Mouse (Mus musculus) right cerebral cortex, postnatal 10 days (tissue): ENCODE results near the gene Esyt2.

Source experiments
- DNase-seq, 2 experiments: peaks; one replicate each; pipeline ENCODE4 v3.0.0; 2021; ENCODE audit warnings: low spot score in 2 of 2

Esyt2 gene

DNA sequence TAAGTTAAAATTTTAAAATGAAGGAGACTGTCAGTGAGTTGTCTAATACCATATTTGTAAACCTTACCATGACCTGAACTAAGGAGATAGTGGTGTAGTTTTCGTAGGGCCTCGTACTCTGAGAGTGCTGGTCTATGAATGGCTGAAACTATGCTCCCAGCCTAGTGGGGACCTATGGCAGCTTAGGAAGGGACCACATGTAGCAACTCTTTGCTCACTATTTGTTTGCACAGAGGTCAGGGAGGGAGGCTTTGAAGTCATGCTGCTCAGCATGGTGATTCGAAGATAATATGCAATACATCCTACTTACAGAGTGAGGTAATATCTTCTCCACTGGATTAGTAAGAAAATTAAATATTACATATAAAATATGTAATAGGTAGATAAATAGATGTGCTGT lies 73.7 kb downstream of the Esyt2 start:
- DNase-seq = no peak

DNA sequence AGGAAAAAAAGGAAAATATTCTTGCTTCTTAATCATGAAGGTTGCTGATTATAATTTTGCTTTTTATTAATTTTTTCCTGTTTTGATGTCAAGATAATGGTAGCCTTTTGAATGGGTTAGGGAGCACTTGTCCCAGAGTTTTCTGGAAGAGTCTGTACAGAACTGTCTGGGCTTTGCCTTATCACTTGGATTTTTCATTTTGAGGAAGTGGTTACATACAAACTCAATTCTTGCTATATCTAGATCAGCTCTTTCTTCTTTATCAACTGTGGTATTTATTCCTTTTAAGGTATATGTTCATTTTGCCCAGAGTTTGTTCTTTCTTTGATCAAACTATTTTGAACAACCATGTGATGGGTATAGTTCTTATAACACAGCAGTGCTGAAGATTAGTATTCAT lies 81.1 kb downstream of the Esyt2 start:
- no peak for DNase-seq

DNA sequence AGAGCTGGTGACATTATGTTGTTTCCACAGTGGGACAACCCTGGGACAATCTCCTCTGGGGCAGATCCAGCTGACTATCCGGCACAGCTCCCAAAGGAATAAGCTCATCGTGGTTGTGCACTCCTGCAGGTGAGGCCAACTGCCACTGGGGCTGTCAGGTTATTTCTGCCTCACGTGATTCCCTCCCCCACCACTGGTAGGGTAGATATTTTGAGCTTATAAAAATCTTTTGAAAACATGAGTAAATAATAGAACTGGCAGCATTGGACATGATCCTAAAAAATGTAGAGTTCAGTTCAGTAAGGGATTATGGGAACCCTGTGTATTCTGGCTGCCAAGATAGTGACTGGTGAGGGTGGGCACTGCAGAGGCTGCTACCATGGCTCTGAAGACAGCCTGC lies 85.9 kb downstream of the Esyt2 start:
- no peak for DNase-seq

DNA sequence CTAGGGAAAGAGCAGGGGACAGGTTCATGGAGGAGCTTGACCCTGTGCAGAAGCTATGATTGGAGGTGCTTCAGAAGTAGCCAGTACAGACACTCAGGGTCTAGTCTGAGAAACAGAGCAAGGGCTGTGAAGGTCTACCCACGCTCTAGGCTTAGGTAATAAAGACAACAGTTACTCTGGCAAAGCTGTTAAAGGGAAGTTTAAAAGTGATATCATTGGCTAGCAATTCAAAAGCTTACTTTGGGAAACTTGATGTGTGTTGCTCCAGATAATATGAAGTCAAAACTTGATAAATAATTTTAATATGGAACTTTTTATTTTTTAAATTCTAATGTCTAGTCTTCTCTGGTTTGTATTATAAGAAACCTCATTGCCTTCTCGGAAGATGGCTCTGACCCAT lies 86.3 kb downstream of the Esyt2 start:
- no peak for DNase-seq

DNA sequence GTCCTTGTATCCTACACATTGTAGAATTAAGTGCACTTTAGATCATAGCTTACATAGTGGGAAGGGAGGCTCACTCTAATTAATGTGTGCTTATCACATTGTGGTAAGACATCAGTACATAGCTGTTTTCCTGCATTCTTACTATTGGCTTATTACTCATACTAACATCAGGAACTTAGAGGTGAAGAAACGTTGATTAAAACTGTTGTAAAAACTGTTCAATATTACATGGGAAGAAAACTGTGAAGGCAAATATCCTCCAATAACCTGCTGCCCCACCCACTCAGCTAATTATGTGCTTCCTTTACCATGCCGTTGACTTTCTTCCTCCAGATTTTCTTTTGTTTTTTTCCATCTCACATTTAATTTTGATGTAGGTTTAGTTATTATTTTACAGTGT lies 87.9 kb downstream of the Esyt2 start:
- no peak for DNase-seq

DNA sequence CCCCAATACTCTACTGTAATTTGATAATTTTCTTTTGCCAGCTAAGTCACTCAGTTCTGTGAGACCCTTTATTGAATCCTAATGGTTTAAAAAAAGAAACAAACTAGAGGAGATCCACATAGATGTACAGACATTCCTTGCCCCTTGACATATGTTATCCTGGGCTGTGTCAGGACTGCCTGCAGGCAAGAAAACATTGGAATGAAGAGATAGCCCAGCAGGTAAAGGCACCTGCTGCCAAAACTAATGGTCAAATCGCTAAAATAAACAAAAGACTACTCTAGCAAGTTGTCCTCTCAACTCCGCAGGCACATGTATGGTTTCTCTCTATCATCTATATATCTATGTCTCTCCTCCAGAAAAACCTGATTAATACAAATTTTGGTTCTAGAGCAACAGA lies 102.1 kb downstream of the Esyt2 start:
- no peak for DNase-seq

DNA sequence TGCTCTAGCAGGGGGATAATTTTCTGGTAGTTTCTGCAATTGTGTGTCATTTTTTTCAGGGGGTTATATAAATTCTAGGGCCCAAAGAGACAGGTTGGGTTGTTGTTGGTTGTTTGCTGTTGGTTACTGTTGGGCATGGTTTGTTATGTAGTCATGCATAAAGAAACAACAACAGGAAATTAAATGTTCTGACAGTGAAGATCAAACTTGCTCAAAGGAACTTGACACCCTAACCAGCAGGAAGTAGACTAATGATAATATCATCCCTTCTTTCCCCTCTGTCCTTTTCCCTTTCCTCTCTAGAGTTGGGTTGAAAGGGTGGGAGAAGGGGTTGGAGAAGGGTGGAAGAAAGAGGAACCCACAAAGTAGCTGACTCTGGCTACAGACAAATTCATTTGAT lies 103.0 kb downstream of the Esyt2 start:
- no peak for DNase-seq

DNA sequence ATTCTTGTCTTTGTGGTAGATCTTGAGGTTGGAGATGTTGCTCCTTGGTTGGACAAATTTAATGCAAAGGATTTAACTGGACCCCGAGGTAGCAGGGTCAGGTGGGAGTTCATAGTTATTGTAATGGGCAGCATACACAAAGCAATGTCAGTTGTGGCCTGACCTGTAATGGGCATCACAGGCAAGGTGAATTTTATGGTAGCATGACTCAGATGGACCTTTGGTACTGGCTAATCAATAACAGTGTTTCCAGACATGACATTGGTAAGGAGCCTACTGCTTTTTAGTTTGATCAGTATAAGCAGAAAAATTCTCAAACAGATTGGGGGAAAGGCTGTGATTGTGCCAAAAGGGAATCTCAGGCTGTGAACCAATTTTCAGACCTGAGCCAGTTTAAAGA lies 105.8 kb downstream of the Esyt2 start:
- DNase-seq = no peak

DNA sequence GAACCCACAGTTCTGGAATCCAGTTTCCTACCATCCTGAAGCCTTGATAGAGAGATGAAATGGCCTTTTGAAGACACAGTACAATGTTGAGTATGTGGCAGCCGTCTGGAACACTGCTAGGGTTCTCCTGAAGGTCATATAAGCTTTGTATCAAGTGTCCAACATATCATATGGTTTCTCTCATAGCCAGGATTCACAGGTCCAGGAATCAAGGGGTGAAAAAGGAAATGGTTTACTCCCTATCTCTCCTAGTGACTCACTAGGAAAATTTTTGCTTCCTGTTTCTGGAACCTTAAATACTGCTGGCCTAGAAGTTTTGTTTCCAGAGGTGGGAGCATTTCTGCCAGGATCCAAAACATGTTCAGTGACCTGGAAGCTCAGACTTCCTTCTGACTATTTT lies 108.9 kb downstream of the Esyt2 start:
- no peak for DNase-seq

DNA sequence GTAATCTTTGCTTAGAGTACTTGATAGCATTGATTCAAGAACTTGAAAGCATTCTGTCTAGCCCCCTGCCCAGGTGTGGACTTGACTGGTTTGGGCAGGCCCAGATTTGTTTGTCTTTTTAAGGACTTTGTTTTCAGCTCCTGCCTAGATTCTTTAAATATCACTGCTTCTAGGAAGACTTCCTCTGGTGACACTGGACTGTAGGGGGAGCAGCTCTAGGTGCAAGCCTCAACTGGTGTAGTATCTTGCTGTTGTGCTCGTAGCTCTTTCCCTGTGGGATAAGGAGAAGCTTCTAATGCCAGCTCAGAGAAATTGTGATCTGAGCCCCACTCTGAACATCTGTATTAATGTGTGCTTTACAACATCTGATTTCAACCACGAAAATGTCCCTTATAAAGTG lies 113.3 kb downstream of the Esyt2 start:
- DNase-seq = no peak

DNA sequence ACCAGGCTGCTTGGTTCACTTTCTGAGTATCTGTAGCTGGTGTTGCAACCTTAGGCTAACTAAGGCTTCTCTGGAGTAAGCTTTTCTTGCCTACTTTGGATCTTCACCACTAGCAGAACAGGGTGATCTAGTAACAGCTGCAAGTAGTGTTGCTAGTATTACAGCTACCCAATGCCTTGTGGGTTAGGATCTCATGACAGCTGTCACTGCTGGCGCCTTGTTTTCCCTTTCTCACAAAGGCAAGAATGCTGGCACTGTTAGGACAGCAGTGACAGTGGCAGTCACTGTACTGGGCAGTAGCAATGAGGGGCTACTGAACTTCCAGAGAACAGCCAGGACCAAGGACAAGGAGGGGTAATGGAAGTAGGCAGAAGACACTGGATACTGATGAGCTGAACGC lies 114.3 kb downstream of the Esyt2 start:
- no peak for DNase-seq

DNA sequence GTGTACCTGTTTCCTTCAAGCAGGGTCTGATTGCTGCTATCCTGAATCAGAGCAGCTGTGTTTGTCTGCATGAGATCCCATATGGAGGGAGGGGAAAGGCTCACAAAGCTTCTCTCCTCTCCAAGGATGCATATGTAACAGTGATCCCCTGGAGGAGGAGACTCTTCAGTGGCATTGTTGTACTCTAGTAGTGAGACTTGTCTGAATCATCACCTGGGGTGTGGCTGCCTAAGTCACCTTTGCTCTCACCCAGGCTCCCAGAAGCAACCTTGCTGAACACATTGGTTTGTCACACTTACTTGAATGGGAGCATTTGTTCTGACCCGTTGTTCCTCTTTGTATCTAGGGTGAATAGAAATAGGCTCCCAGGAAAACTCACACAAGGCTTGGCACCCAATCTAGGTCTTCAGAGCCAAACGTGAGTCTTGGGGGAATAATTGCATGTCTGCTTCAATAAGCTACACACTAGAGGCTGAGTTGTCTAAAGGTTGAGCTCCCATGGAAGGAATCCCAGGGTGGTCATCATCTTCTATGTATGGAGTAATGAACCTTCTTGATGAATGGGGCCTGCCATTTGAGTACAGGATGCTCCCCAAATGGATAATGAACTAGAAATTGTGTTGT lies 115.2 kb downstream of the Esyt2 start:
- no peak for DNase-seq

DNA sequence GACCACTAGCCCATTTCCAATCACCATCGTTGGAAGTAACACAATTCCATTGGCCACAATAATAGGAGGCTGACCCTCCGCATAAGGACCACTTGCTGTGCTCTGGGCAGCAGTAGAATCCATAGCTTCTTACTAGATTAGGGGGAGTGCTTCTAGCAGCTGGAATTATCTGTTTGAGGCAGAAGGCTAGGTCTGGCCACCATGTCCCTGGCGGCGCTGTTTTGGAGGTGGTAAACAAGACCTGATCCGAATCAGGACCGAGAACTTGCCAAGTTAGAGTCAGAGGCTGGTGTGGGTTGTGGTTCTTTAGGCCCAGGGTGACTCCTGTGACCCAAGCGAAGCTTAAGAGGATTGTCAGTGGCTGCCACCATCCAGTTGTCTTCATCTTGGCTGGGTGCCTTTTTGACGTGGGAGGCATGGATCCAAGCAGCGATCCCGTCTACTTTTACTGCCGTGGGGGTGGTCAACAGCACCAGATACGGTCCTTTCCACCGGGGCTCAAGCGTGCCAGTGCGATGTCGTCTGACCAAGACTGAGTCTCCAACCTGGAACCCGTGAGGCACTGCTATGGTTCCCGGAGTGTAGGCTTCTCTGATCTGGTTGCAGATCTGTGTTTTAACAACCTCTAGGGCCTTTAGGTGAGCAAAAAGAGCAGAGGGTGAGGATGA lies 123.2 kb downstream of the Esyt2 start:
- DNase-seq = peak; percentile 40 to 49

DNA sequence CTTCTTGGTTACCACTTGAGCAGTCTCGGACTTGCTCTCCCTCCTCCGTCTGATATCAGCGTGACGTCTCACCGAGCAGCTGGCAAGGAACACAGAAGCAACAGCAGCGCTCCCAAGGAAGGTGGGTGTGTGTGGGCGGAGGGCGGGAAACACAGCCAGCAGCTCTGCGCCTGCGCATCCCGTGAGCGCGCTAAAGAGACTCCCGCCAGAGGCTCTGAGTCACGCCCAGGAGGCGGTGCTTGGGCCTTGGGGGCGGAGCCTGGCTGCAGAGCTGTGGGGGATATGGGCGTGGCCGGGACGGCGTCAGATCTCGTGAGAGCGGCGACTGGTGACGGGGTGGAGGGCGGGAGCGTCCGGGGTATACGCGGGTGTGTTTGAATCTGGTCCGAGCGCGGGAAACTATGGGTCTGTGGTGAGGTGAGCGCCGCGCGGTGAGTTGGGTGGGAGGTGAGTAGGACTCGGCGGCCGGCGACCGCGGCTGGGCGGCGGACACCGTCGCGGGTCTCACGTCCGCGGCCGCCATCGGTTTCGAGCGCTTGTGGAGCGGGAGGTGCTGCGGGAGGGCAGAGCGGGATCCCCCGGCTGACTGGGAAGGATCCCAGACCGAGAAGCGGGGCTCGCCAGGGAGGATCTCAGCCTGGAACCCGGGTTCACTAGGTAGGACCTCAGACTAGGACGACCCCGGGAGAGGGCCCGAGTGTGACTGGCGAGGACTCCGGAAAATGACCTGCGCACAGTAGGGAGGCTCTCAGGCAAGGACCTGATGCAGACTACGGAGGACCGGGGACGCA lies 124.2 kb downstream of the Esyt2 start, which contains the start of gene Ncapg2:
Gene Ncapg2 (plus strand): TSS at position 358 of the 791 bp plus-strand sequence.
- DNase-seq = peak; percentile 99

DNA sequence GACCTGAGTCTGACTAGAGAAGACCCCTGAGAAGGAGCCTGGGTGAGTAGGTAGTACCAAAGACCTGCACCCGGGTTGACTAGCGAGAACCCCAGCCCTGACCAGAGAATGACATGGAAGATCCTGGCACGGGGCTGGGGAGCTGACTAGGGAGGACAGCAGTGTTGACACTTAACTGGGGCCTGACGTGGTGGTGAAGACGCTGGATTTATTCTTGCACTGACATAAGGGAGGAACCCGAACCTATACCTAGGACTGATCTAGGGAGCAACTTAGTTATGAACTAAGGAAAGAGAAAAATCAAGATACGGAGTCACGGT lies 124.8 kb downstream of the Esyt2 start:
- no peak for DNase-seq

DNA sequence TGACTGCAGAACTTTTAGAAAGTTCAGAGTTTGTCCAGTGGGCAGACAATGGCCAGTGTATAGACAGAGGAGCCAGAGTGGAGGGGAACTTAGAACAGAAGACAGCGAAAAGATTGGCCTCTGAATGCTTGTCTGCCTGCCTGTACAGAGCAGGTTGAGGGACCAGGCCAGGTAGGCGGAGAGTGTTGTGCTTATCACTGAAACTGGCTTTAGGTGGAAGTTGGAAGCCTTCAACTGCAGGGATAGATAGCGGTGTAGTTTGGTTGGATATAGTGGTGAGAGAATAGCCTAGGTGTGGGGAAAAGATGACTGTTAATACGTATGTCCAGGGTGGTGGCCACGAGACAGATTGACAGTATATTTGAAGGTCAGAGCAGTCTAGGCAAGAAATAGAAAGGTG lies 126.9 kb downstream of the Esyt2 start:
- DNase-seq = no peak

DNA sequence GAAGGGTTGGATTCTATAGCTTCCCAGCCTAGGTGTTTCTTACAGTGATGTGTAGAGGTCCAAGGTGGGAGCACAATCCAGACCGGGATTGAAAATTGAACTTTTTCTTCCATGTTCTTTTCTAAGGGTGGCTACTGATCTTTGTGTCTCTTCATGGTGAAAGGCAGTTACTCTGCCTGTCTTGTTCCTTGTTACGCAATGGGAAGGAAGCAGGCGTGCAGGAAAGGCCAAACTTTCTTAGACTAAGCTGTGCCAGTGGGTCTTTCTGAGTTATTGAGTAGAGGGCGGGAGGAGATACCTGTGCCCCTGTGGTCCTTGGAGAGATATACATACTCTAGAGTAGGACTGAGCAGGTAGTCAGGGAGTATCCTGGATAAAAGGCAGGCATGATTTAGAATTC lies 133.9 kb downstream of the Esyt2 start:
- no peak for DNase-seq

DNA sequence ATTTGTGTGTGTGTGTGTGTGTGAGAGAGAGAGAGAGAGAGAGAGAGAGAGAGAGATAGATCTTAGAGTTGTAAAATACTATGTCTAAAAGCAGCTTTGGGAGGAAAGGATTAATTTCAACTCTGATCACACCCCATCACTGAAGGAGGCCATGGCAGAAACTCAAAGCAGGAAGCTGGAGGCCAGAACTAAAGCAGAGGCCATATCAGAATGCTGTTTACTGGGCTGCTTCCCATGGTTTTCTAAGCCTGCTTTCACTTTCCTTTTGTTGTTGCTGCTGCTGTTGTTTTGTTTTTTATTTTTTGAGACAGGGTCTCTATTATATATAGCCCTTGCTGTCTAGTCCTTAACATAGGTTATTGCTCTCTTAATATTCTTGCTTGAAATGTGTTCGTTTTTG lies 135.5 kb downstream of the Esyt2 start:
- DNase-seq = no peak

DNA sequence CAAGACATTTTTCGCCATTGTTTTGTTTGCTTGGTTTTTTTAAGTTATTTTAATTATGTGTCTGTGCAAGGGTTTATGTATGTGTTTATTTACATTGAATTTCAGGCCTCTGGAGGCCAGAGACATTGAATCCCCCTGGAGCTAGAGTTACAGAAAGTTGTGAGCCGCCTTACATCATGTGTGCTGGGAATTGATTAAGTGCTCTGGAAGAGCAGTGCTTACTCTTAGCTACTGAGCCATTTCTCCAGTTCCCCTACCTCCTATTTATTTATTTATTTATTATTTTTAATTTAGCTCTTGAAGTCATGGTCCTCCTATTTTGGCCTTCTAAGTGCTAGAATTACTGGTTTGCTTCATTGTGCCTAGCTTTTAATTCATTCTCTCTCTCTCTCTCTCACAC lies 140.7 kb downstream of the Esyt2 start:
- no peak for DNase-seq

DNA sequence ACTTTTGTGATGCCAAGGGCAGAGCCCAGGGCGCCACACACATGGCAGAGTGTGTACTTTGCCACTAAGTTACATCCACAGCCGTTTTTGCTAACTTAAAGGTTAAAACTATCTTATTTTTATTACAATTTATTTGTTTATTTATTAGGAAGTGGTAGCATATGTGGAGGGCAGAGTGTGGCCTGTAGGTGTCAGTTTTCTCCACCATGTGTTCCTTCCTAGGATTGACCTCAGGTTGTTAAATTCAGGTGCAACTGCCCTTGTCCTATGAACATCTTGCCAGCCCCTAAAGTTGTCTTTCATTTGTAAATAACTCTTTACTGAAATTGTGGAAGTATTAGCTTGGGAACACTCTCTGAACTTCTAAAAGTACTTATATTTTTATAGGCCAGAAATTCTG lies 144.4 kb downstream of the Esyt2 start:
- DNase-seq = no peak

DNA sequence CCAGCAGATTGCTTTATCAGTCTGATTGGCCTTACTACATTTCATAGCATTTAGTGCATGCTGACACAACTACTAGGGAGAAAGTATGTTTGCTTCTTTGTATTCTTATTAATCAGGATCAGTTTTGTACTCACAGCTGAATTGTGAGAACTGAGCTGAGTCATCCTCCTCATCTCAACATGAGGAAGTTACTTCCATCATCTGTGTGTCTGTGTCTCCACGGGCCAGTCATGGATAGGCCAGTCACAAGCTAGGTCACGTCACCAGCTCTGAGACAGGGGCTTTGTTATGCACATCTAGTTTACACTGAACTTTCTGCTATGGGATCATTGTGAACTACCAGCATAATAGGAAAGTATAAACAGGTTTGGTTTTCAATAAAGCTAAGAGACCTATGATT lies 152.7 kb downstream of the Esyt2 start:
- DNase-seq = no peak

DNA sequence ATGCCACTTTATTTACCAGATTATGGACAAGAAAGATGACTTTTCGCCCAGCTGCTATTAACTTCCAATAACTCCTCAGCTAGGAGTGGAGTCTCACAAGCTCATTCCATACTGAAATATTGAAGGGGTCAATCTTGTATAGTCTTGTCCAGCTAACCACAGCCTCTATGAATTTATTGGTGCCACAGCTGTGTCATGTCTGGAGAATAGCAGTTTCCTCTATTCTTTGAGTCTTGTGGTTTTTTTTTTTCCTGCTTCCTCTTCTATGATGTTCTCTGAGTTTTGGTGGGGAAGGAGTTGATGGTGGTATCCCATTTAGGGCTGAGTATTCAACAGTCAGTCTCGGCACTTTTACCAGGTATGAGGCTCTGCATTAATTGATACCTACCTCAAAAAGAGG lies 154.2 kb downstream of the Esyt2 start:
- no peak for DNase-seq

DNA sequence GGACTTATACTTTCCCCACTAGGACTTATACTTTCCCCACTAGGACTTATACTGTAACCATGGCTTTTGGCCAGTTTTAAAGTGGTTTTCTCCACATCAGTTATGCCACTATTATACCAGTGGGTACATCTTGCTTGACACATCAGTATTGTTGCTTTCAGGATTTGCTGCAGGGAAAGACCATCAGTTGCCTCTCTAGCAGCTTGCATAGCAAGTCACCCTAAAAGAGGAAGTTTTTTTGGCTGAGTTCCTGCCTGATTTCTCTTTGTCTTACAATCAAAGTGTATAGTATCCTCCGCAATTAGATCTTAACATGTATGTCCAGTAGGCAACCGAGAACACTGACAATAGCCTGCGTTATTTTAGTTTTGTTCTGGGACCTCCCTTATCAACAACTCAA lies 155.1 kb downstream of the Esyt2 start:
- no peak for DNase-seq
